Mouse (Mus musculus) stomach, postnatal 0 days (tissue): ENCODE measurements around the gene Snn.

Experiments used
- CTCF ChIP-seq: IDR thresholded peaks from 2 replicates; pipeline ENCODE4 v1.5.1; 2016; ENCODE audit warnings: antibody characterized with exemption, low read depth, mild to moderate bottlenecking, moderate library complexity
- EP300 ChIP-seq: optimal IDR thresholded peaks from 2 replicates; pipeline ENCODE3; 2016; ENCODE audit warnings: antibody characterized with exemption

- TF ChIP-seq CTCF (no peak), EP300 (no peak)
Observed at GRCm38 (mm10) chr16:11122625-11123024, 61.9 kb downstream of the Snn start.
